Mouse (Mus musculus) midbrain, embryonic 13.5 days (tissue): ENCODE results near the gene Tmem130. TPM values are rescaled to one million over a fixed set of nuclear protein-coding genes. Genes with fewer than 3 reads are reported as not detected.

Experiments used
- ATAC-seq: fragments of 200-750 bp; cut with Nextera tagmentation; 2 replicates; pipeline ENCODE4 v1.8.0; 2017; ENCODE audit warnings: mild to moderate bottlenecking, moderate TSS enrichment, moderate library complexity
- H3K27ac ChIP-seq: fragments of 300-500 bp; sonication (generic); 2 replicates; pipeline ENCODE4 v1.5.1; 2015; ENCODE audit warnings: inconsistent platforms, mild to moderate bottlenecking, moderate library complexity
- H3K27me3 ChIP-seq: fragments of 300-500 bp; sonication (generic); 2 replicates; pipeline ENCODE4 v1.6.1; 2015; ENCODE audit warnings: mild to moderate bottlenecking, inconsistent platforms
- H3K36me3 ChIP-seq: fragments of 300-500 bp; sonication (generic); 2 replicates; pipeline ENCODE4 v1.6.1; 2015; ENCODE audit warnings: mild to moderate bottlenecking, inconsistent platforms
- H3K4me1 ChIP-seq: fragments of 300-500 bp; sonication (generic); replicated peaks from 2 replicates; pipeline ENCODE4 v1.6.1; 2015; ENCODE audit warnings: inconsistent platforms
- H3K4me2 ChIP-seq: fragments of 300-500 bp; sonication (generic); replicated peaks from 2 replicates; pipeline ENCODE4 v1.6.1; 2015; ENCODE audit warnings: moderate library complexity, mild to moderate bottlenecking, inconsistent platforms
- H3K4me3 ChIP-seq: fragments of 300-500 bp; sonication (generic); replicated peaks from 2 replicates; pipeline ENCODE4 v1.5.1; 2015; ENCODE audit warnings: mild to moderate bottlenecking, inconsistent platforms
- H3K9ac ChIP-seq: fragments of 300-500 bp; sonication (generic); replicated peaks from 2 replicates; pipeline ENCODE4 v1.6.1; 2015; ENCODE audit warnings: mild to moderate bottlenecking, inconsistent platforms
- H3K9me3 ChIP-seq: fragments of 300-500 bp; sonication (generic); 2 replicates; pipeline ENCODE4 v1.6.1; 2016; ENCODE audit warnings: mild to moderate bottlenecking, inconsistent platforms
- WGBS: fragments of 180-500 bp; shearing (Covaris S2); methylation state at CpG from one replicate; pipeline ENCODE4 v1.1.7; 2015; 5-methylcytosine and 5-hydroxymethylcytosine counted together
- polyA plus RNA-seq: library from polyadenylated mRNA; unstranded; fragments of >200 nt; fragmentation: Nextera tagmentation; extraction: Ambion mirVana; gene quantifications from 2 replicates; pipeline ENCODE4 v1.2.1, GENCODE M21; 2015

Gene Tmem130
- polyA plus RNA-seq, 1 experiment from 2014 or later: 202 TPM

DNA sequence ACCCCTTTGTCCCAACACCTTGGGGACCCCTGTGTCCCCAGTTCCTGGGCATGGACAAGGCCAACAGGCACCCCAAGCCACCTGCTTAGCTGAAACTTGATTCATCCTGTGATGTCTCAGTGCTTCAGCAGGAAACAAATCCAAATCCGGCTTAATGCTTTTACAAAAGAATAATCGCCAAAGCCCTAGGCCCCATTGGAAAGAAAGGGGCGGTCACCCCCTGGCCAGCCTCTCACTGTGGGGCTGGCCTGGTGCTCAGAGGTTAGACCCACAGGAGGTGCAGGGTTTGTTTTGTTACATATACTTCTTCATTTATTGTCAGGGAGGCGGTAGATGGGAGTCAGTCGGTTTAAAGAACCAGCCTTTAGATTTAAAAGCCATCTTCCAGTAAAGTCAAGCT, 33.4 kb downstream of the Tmem130 start:
- no peak for ATAC-seq
- 7% methylated on average over 5 of the region's 5 CpGs for WGBS
- no peak overlapping the region for H3K27ac ChIP-seq

GRCm38 (mm10) chr5:144727119-144727518, 34.5 kb downstream of the Tmem130 start:
- Histone ChIP-seq H3K4me1 (peaks cover 21% of the 10 kb centered on the region), H3K9ac (no peak overlapping the region), H3K4me2 (no peak overlapping the region), H3K4me3 (no peak overlapping the region), H3K36me3 (no peaks in the 10 kb centered on the region), H3K27ac (no peak overlapping the region), H3K27me3 (peaks cover 22% of the 10 kb centered on the region), H3K9me3 (no peaks in the 10 kb centered on the region)
- WGBS: 5% methylated on average over 9 of the region's 9 CpGs
- peak; percentile 68 for ATAC-seq

More for the DNA sequence above, 33.4 kb downstream of the Tmem130 start:
- peaks cover 21% of the 10 kb centered on the region for H3K4me1 ChIP-seq
- H3K9ac ChIP-seq: no peak overlapping the region
- H3K27me3 ChIP-seq: peaks cover 22% of the 10 kb centered on the region
- no peaks in the 10 kb centered on the region for H3K9me3 ChIP-seq
- H3K4me2 ChIP-seq: no peak overlapping the region
- no peak overlapping the region for H3K4me3 ChIP-seq
- no peaks in the 10 kb centered on the region for H3K36me3 ChIP-seq

DNA sequence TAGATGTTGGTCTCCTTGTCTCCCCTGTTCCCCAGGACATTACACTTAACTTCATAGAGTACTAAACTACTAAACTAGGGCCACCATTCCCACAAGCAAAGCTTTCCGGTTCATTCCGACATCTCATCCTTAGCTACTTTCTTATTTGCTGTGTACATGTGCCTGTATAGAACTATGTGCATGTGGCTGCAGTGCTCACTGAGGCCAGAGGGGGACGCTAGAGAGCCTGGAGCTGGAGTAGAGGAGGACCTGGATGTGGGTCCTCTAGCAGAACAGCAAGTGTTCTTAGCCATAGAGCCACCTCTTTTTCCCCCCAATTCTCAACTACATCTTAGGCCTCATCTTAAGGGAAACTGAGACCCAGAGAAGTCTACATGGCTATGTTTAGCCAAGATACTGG, 36.1 kb downstream of the Tmem130 start:
- 80% methylated on average over 3 of the region's 3 CpGs for WGBS
- H3K4me3 ChIP-seq: no peak overlapping the region
- H3K27me3 ChIP-seq: peaks cover 22% of the 10 kb centered on the region
- H3K9me3 ChIP-seq: no peaks in the 10 kb centered on the region
- H3K27ac ChIP-seq: no peak overlapping the region
- peaks cover 21% of the 10 kb centered on the region for H3K4me1 ChIP-seq
- no peaks in the 10 kb centered on the region for H3K36me3 ChIP-seq
- ATAC-seq: no peak
- H3K4me2 ChIP-seq: no peak overlapping the region
- H3K9ac ChIP-seq: no peak overlapping the region

- Histone ChIP-seq H3K36me3 (no peaks in the 10 kb centered on the region), H3K9me3 (no peaks in the 10 kb centered on the region), H3K27me3 (peaks cover 22% of the 10 kb centered on the region), H3K4me1 (peaks cover 21% of the 10 kb centered on the region), H3K4me3 (no peak overlapping the region), H3K4me2 (no peak overlapping the region), H3K27ac (no peak overlapping the region), H3K9ac (no peak overlapping the region)
- ATAC-seq: no peak
- WGBS: 11% methylated on average over 2 of the region's 2 CpGs
Measured at GRCm38 (mm10) chr5:144724926-144725325, 36.7 kb downstream of the Tmem130 start.

GRCm38 (mm10) chr5:144720281-144720680, 41.3 kb downstream of the Tmem130 start:
- ATAC-seq: no peak
- no peaks in the 10 kb centered on the region for H3K9me3 ChIP-seq
- H3K36me3 ChIP-seq: no peaks in the 10 kb centered on the region
- no peak overlapping the region for H3K4me3 ChIP-seq
- 92% methylated on average over 4 of the region's 4 CpGs for WGBS
- H3K27ac ChIP-seq: no peak overlapping the region
- H3K4me2 ChIP-seq: no peak overlapping the region
- H3K9ac ChIP-seq: no peak overlapping the region
- 0 out of 2 replicates have a peak, but pooled peaks cover 6% of the 10 kb centered on the region for H3K4me1 ChIP-seq
- H3K27me3 ChIP-seq: no peaks in the 10 kb centered on the region

DNA sequence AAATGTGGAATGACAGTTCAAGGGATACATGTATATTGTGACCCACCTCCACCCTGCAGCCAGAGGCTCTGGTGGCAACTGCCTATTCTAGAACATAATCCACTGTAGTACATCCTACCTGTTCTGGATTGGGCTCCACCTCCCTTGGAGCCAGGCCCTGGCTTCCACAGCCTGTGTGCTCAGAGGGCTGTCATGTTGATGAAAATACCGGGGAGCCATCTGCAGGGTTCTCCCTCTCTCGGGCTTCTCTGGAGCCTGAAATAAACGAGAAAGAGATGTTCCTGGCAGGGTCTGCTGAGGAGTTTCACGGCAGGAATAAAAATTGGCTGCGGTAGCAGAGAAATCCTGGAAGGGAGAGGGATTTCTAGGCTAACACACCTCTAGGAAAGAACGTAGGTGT, 41.8 kb downstream of the Tmem130 start:
- no peak overlapping the region for H3K9ac ChIP-seq
- H3K27ac ChIP-seq: no peak overlapping the region
- 0 out of 2 replicates have a peak, but pooled peaks cover under 1% of the 10 kb centered on the region for H3K4me1 ChIP-seq
- ATAC-seq: no peak
- no peak overlapping the region for H3K4me2 ChIP-seq
- H3K9me3 ChIP-seq: no peaks in the 10 kb centered on the region
- WGBS: 73% methylated on average over 6 of the region's 6 CpGs
- H3K4me3 ChIP-seq: no peak overlapping the region
- H3K27me3 ChIP-seq: no peaks in the 10 kb centered on the region
- H3K36me3 ChIP-seq: no peaks in the 10 kb centered on the region

- no peak for ATAC-seq
- no peak overlapping the region for H3K4me3 ChIP-seq
- WGBS: 73% methylated on average over 6 of the region's 6 CpGs
- H3K4me1 ChIP-seq: no peaks in the 10 kb centered on the region
- no peaks in the 10 kb centered on the region for H3K27me3 ChIP-seq
- H3K27ac ChIP-seq: no peak overlapping the region
- H3K36me3 ChIP-seq: no peaks in the 10 kb centered on the region
- no peak overlapping the region for H3K4me2 ChIP-seq
- H3K9ac ChIP-seq: no peak overlapping the region
- no peaks in the 10 kb centered on the region for H3K9me3 ChIP-seq
Measured at GRCm38 (mm10) chr5:144717186-144717585, 44.4 kb downstream of the Tmem130 start.

GRCm38 (mm10) chr5:144713371-144713770, 48.2 kb downstream of the Tmem130 start:
- Histone ChIP-seq H3K4me3 (no peak overlapping the region), H3K4me2 (no peak overlapping the region), H3K27ac (no peak overlapping the region), H3K9ac (no peak overlapping the region), H3K4me1 (no peaks in the 10 kb centered on the region), H3K9me3 (no peaks in the 10 kb centered on the region), H3K36me3 (no peaks in the 10 kb centered on the region), H3K27me3 (no peaks in the 10 kb centered on the region)
- ATAC-seq: no peak
- 89% methylated on average over 10 of the region's 10 CpGs for WGBS

- peaks cover 14% of the 10 kb centered on the region for H3K4me1 ChIP-seq
- ATAC-seq: no peak
Measured at GRCm38 (mm10) chr5:144707603-144708002, 54.0 kb downstream of the Tmem130 start.

DNA sequence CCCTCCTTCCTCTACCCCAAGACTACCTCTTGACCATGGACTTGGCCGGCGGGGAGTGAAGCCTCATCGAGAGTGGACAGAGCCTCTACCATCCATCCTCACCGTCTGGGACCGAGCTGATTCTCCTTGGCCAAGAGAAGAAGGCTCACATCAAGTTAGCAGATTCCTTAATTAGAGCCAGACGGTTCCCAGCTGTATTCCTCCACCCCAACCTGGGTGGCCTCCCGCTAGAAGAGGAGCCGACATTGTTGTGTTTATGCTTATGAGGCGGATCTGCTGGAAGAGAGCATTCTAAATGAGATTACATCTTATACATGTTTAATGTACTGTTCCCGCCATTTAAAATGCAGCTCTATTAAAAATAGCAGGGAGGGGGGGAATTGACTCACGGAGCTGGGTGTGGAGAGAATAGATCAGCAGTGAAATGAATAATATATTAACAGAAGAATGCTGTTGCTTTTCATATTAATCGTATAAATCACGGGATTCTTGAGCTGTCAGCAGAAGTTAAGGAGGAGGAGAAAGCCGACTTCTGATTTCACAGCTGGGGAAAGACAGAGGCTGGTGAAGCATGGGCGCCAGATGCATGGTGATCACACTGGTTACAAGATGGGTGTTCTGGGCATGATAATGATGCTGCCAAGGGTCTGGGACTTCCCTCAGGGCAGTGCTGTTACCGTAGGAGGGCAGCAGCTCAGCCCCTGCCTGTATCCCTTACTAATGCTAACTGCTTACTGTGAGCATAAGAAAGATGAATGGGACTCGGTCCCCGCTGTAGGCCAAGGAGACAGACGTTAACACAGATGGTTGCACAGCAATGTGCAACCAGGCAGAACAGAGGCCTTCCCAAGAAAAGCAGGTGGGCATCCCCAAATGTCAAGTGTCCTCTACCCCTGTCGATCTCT, 57.9 kb downstream of the Tmem130 start:
- 0 out of 2 replicates have a peak, but pooled peaks cover 7% of the 10 kb centered on the region for H3K9me3 ChIP-seq
- H3K36me3 ChIP-seq: no peaks in the 10 kb centered on the region
- peak overlapping the region; percentile 26 for H3K4me2 ChIP-seq
- H3K4me3 ChIP-seq: no peak overlapping the region
- H3K27ac ChIP-seq: peak overlapping the region; percentile 64
- peak; percentile 81 for ATAC-seq
- whole genome bisulfite sequencing: 35% methylated on average over 20 of the region's 20 CpGs
- no peak overlapping the region for H3K9ac ChIP-seq
- peaks cover 4% of the 10 kb centered on the region; the same call in 1 of the 2 replicates for H3K27me3 ChIP-seq
- H3K4me1 ChIP-seq: peaks cover 14% of the 10 kb centered on the region

More at GRCm38 (mm10) chr5:144707603-144708002, 54.0 kb downstream of the Tmem130 start:
- Histone ChIP-seq H3K9ac (no peak overlapping the region), H3K4me3 (no peak overlapping the region), H3K9me3 (no peaks in the 10 kb centered on the region), H3K36me3 (no peaks in the 10 kb centered on the region), H3K27ac (no peak overlapping the region), H3K27me3 (no peaks in the 10 kb centered on the region), H3K4me2 (no peak overlapping the region)
- WGBS: 87% methylated on average over 6 of the region's 6 CpGs

DNA sequence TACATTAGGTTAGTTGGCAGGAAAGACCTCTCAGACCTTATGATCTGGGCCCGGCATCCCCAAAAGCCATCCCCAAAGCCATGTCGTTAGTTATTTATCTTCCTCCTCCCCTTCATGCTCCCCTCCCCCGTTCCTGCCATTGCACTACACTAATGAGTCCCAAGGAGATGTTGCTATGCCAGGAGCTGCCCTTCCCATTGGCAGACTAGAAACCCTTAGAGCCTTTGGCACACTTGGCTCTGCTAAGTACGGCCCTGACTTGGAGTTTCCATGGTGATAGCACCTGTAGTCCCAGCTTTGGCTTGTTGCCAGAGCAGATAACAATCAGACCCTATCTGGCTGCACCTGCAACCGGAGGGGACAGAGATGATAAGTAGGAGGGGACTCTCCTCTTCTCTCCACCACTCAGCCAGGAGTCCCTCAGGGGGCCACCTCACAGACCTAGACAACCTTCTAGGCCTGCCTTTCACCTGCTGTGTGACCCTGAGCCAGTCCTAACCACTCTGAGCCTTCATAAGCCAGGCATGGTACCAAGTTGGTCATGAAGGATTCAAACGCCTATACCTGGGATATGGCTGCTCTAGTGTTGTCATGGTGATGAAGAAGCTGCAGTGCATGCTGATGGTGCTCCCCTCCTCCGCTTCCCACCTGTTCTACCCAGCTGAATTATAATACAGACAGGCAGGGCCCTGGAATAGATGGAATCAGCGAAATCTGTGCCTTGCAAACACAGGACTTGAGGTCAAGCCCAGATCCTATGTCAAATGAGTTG, 66.1 kb downstream of the Tmem130 start:
- WGBS: 52% methylated on average over 8 of the region's 8 CpGs
- ATAC-seq: peak; percentile 88

DNA sequence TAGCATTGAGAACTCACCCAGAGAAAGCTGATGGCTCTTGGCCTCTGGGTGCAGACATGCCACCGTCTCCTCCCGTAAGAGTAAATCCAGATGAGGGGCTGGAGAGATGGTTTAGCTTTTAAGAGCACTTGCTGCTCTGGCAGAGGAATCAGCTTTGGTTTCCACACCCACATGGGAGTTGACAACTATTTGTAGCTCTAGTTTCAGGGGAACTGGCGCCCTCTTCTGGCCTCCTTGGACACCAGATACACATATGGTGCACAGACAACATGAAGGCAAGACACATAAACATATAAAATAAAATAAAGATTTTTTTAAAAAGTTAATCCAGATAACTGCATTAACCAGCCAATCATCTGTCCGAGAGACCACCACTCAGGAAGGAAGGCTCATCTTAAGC, 67.5 kb downstream of the Tmem130 start:
- H3K9ac ChIP-seq: no peak overlapping the region
- H3K4me3 ChIP-seq: no peak overlapping the region
- H3K36me3 ChIP-seq: no peaks in the 10 kb centered on the region
- H3K4me1 ChIP-seq: peaks cover 23% of the 10 kb centered on the region
- ATAC-seq: no peak
- H3K4me2 ChIP-seq: no peak overlapping the region
- H3K9me3 ChIP-seq: no peaks in the 10 kb centered on the region
- H3K27ac ChIP-seq: no peak overlapping the region
- H3K27me3 ChIP-seq: no peaks in the 10 kb centered on the region
- 82% methylated on average over 4 of the region's 4 CpGs for WGBS

More for the DNA sequence above, 66.1 kb downstream of the Tmem130 start:
- no peak overlapping the region for H3K4me3 ChIP-seq
- H3K36me3 ChIP-seq: no peaks in the 10 kb centered on the region
- peaks cover 4% of the 10 kb centered on the region; the same call in 1 of the 2 replicates for H3K27me3 ChIP-seq
- no peak overlapping the region for H3K9ac ChIP-seq
- H3K27ac ChIP-seq: peak overlapping the region; percentile 63; the same call in 1 of the 2 replicates
- H3K4me1 ChIP-seq: peaks cover 23% of the 10 kb centered on the region
- H3K9me3 ChIP-seq: 0 out of 2 replicates have a peak, but pooled peaks cover 6% of the 10 kb centered on the region
- H3K4me2 ChIP-seq: no peak overlapping the region
